Mouse (Mus musculus) lung, adult 2 months (tissue): ENCODE data around the gene Cd72. TPM values are rescaled to one million over a fixed set of nuclear protein-coding genes. Genes with fewer than 3 reads are reported as not detected.

ENCODE experiments used
- DNase-seq: peaks from one replicate; pipeline ENCODE4 v3.0.0; 2022
- H3K4me1 ChIP-seq: fragments of 200-500 bp; 2 replicates; pipeline ENCODE4 v1.6.1; 2011; ENCODE audit warnings: low read length; ENCODE audit not compliant: control insufficient read depth, insufficient read depth
- H3K4me3 ChIP-seq: fragments of 200-500 bp; replicated peaks from 2 replicates; pipeline ENCODE3; 2011; ENCODE audit warnings: low read depth, mild to moderate bottlenecking, control low read depth, low read length; ENCODE audit errors: extremely low read depth
- CTCF ChIP-seq: fragments of 200-500 bp; IDR thresholded peaks from 2 replicates; pipeline ENCODE4 v1.5.1; 2011; ENCODE audit warnings: mild to moderate bottlenecking, low read length, control low read depth; ENCODE audit not compliant: insufficient read depth
- POLR2A ChIP-seq: fragments of 200-500 bp; IDR thresholded peaks from 2 replicates; pipeline ENCODE4 v1.6.1; 2011; ENCODE audit warnings: low read depth, mild to moderate bottlenecking, control low read depth, low read length, borderline replicate concordance; ENCODE audit errors: extremely low read depth
- whole genome bisulfite sequencing: fragments of 180-500 bp; shearing (Covaris S2); methylation state at CpG from one replicate; pipeline ENCODE4 v1.1.7; 2018; 5-methylcytosine and 5-hydroxymethylcytosine counted together
- polyA plus RNA-seq: library from polyadenylated mRNA; depleted of rRNA; stranded (reverse); fragments of >200 nt; gene quantifications from 2 replicates; pipeline ENCODE4 v1.2.3, GENCODE M21; 2012; rRNA removed

Cd72 gene
- 3.4 and 6.2 TPM in 2 replicates for polyA plus RNA-seq

DNA sequence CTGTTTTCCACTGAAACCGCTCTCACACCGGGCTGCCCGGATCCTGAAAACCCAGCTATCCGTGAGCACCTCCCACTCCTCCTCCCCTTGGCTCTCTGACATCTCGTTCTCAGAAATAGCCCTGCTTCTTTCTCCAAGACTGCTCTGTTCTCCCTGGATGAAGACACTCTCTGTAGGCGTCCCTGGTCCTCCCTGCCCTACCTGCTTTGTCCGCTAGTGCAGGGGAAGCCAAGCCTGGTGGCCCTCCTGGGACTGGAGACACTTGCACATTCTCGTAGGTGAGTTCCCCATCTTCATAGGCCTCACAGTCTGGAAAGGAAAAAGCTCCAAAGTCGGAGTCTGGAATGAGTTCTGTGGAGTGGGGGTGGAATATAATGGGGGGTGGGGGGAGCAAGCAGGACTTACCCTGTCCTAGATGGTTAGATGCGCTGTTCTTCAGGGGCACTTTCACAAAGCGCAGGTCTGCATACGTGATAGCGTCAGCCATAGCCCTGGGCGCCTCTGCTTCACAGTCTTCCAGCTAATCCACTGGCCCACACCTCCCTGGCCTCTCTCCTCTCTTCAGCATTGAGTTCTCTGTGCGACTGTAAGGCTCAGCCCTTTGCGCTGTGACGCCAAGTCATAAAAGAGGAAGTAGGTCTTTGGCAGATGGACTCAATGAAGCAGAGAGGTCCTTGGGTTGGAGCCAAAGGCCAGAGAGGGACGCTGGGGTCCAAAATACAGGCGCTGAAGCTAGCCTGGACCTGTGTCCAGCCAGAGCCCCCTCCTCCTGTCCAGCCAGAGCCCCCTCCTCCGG lies at the start of gene Cd72:
Cd72 (minus strand) TSS at position 588 of the 796 bp plus-strand sequence.
- WGBS: 26% methylated on average over 20 of the region's 20 CpGs
- DNase-seq: no peak
- peaks cover 4% of the 10 kb centered on the region; the same call in 1 of the 2 replicates for H3K4me1 ChIP-seq
- H3K4me3 ChIP-seq: peak within 1 kb of the TSS; percentile 37
- TF ChIP-seq CTCF (no peak), POLR2A (no peak)

DNA sequence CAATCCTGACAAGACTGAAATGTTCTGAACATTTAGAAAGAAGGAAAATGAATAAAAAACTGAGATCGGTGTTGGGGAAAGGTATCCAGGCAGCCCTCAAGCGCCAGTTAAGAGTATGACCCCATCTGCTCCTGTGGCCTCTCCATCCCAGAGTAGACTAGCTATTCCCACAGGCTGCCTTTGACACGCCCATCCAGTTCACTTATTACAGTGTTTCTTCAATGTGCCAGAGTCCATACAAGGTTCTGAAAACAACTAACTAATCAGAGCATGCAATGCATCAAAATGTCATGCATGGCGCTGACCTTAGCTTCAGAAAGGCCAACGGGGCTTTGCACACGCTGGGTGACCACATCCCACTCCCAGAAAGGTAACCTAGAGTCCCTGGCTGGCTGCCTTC lies 49.1 kb upstream of the Cd72 start:
- no peak overlapping the region for H3K4me3 ChIP-seq
- WGBS: 83% methylated on average over 6 of the region's 6 CpGs
- TF ChIP-seq POLR2A (no peak), CTCF (no peak)
- peaks cover 3% of the 10 kb centered on the region; the same call in 1 of the 2 replicates for H3K4me1 ChIP-seq
- no peak for DNase-seq

DNA sequence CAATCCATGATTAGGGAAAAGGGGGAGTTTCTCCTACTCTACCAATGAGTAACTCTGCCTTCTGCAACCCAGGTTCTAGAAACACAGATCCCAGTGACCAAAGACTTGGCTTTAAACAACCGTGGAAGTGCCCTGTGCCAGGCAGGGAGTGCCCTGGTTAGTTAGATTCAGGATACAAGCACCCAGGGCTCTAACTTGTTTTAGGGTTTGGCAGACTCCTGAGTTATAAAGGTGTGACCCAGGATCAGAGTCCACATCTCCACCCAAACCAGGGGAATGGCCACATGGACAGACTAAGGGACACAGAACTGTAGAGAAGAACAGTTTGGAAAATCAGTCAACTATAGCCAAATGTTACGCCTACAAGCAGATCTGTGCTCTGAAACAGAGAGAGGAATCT lies 48.6 kb upstream of the Cd72 start:
- no peak for DNase-seq
- no peak for TF ChIP-seq POLR2A
- no peak for TF ChIP-seq CTCF
- H3K4me1 ChIP-seq: peaks cover 3% of the 10 kb centered on the region; the same call in 1 of the 2 replicates
- WGBS: 86% methylated on average over 2 of the region's 2 CpGs
- no peak overlapping the region for H3K4me3 ChIP-seq

DNA sequence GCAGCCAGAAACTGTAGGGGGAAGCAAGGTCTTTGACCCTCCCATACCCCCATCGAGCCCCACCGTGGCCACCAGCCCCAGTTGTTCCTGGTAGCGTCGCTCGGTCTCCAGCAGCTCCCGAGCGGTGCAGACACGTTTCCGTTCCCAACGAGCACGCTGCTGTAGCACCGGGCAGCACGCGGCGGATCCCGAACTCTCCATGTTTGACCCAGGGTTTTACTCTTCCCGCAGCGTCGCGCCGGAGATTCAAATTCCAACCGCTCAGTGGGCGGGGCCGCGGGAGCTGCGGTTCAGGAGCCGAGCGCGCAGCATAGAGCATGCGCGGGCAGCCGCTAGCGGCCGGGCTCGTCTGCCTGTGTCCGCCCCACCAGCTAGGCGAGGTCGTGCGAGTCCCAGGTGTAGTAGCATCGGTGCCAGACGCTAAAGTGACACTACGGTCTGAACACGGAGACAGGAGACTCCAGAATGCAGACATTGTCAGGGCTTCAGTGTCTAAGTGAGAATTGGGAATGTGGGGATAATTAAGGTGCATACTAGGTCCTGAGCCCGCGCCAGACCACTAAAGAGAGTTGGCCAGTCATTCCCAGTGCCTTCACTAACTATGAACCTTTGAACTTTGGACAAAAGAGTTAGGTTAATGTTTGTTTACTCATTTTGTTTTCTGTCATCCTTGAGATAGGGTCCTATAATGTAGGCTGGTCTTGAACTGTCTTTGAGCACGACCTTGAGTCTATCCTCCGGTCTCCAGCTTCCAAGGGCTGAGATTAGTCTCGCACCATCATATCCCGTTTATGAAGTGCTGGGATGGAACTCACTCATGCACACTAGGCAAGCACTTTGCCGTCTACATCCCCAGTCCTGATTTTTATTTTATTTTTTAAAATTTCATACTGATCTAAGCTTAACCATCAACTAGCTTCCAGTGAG lies 45.2 kb upstream of the Cd72 start, which contains the start of gene Arhgef39:
Arhgef39 (minus strand) TSS at position 289 of the 927 bp plus-strand sequence.
- Histone ChIP-seq H3K4me1 (no peaks in the 10 kb centered on the region), H3K4me3 (peak within 1 kb of the TSS; percentile 66)
- WGBS: 6% methylated on average over 50 of the region's 50 CpGs
- TF ChIP-seq CTCF (no peak), POLR2A (no peak)
- peak; percentile 74 for DNase-seq

DNA sequence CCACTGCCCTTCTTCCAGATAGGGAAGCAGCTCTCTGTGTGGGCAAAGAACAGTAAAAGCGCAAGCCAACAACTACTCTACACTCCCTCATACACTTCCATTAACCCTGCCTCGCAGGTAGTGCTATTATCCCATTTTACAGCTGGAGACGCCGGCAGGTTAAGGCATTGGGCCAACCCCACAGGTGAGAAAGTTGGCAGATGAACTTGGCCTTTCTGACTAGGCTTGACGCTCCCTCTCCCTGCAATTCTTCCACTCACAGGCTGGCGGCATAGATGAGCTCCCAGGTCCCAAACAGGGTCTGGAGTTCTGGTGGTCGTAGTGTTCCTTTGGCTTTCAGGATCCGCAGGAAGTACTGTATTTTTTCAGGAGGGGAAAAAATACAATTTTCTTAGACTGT lies 44.6 kb upstream of the Cd72 start:
- WGBS: 12% methylated on average over 8 of the region's 8 CpGs
- no peak for DNase-seq
- no peak overlapping the region for H3K4me3 ChIP-seq
- peaks cover 3% of the 10 kb centered on the region; the same call in 1 of the 2 replicates for H3K4me1 ChIP-seq
- TF ChIP-seq POLR2A: no peak
- TF ChIP-seq CTCF: peak; percentile 42

DNA sequence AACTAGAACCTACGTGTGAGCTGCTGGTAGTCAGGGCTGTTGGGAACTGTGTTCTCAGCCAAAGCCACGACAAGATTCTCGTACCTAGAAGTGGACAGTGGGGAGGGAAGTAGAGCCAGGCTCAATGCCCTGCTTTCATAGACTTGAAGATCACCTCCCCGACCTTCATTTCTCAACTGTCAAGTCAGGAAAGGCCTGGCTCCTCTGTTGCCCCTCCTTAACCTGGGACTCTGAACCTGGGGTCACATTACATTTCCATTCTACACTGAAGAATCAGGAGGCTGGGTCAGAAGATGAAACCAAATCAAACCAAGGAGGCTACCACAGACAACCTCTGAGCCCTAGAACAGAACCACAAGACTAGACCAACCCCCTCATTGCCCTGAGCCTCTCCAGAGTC lies 43.5 kb upstream of the Cd72 start:
- H3K4me3 ChIP-seq: no peak overlapping the region
- 61% methylated on average over 4 of the region's 4 CpGs for WGBS
- no peak for DNase-seq
- H3K4me1 ChIP-seq: peaks cover 3% of the 10 kb centered on the region; the same call in 1 of the 2 replicates
- TF ChIP-seq CTCF (no peak), POLR2A (no peak)

DNA sequence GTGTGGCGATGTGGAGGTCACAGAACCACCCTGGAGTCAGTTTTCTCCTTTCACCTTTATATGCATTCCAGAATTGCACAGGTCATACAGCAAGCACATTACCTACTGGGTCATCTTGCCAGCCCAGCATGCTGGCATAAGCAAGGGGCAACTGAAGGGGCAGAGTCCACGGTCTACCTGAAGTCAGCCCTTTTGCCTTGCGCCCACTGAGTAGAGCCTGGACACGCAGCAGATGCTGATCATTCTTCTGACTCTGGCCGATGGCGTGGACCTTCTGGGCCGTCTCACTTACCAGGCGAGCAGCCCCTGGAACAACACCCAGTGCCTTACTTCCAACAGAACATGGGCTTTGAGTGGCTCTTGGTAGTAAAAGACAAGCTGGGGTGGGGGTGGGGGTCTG lies 43.0 kb upstream of the Cd72 start:
- no peak for DNase-seq
- Histone ChIP-seq H3K4me1 (peaks cover 3% of the 10 kb centered on the region; the same call in 1 of the 2 replicates), H3K4me3 (no peak overlapping the region)
- TF ChIP-seq POLR2A: no peak
- no peak for TF ChIP-seq CTCF
- 91% methylated on average over 8 of the region's 8 CpGs for WGBS

DNA sequence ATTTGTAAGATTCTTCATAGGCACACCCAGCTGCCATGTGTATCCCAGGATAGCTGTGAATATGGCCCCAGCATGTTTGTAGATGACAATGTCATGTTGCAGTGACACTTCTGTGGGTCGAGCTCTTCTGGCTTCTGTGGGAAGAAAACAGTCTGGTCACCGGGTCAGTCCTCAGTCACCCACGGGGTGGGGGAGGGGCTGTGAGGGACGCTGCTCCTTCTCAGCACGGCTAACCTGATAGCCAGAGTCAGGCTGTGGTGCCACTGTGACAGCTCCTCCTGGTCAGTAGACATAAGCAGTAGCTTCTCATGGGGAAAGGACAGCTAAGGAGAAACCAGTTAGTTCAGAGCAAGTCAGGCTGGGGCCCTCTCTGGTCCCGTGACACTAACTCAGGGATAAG lies 42.2 kb upstream of the Cd72 start:
- H3K4me1 ChIP-seq: peaks cover 3% of the 10 kb centered on the region; the same call in 1 of the 2 replicates
- 63% methylated on average over 6 of the region's 6 CpGs for WGBS

DNA sequence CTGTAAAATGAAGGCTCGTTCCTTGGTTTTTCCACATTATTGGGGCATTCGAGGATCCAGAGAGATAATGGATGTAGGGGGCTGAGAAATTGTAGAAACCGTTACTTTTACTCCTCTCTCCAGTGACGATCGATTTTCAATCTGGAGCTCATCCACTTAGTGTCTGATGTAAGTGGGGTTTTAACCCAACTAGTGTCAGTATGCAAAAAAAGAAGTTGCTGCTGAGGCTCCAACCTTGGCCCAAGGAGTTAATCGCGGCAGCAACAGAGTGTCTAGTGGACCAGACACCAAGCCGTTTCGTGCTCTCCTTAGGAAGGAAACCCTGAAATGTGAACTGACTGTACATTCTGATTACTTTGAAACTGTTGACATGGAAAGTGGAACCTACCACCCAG lies 39.4 kb upstream of the Cd72 start:
- TF ChIP-seq CTCF (no peak), POLR2A (no peak)
- Histone ChIP-seq H3K4me3 (peak overlapping the region; percentile 93), H3K4me1 (peaks cover 5% of the 10 kb centered on the region; the same call in 1 of the 2 replicates)
- no peak for DNase-seq
- WGBS: 1% methylated on average over 9 of the region's 9 CpGs

More for the DNA sequence above, 42.2 kb upstream of the Cd72 start:
- no peak overlapping the region for H3K4me3 ChIP-seq
- TF ChIP-seq CTCF (no peak), POLR2A (no peak)
- no peak for DNase-seq
